Mouse (Mus musculus) cerebellum, adult 2 months (tissue): Measurements from ENCODE around the gene Cenpm. TPM values are rescaled to one million over a fixed set of nuclear protein-coding genes. Genes with fewer than 3 reads are reported as not detected.

Experiments used
- DNase-seq, 2 experiments: peaks; one replicate each; pipeline ENCODE4 v3.0.0; 2021
- H3K27ac ChIP-seq: fragments of 200-500 bp; 2 replicates; pipeline ENCODE4 v1.5.1; 2012; ENCODE audit warnings: low read length, control low read depth, inconsistent platforms; ENCODE audit not compliant: insufficient read depth
- H3K27me3 ChIP-seq: fragments of 200-500 bp; 2 replicates; pipeline ENCODE4 v1.6.1; 2012; ENCODE audit warnings: inconsistent platforms, mild to moderate bottlenecking, low read length, moderate library complexity; ENCODE audit not compliant: control insufficient read depth, insufficient read depth
- H3K4me1 ChIP-seq: fragments of 200-500 bp; 2 replicates; pipeline ENCODE4 v1.6.1; 2011; ENCODE audit warnings: low read length; ENCODE audit not compliant: control insufficient read depth, insufficient read depth
- H3K4me3 ChIP-seq: fragments of 200-500 bp; replicated peaks from 2 replicates; pipeline ENCODE3; 2011; ENCODE audit warnings: mild to moderate bottlenecking, low read depth, low read length, control low read depth; ENCODE audit not compliant: insufficient read depth
- CTCF ChIP-seq: fragments of 200-500 bp; IDR thresholded peaks from 2 replicates; pipeline ENCODE4 v1.5.1; 2011; ENCODE audit warnings: low read depth, mild to moderate bottlenecking, control low read depth, low read length, moderate library complexity, borderline replicate concordance; ENCODE audit not compliant: insufficient read depth
- POLR2A ChIP-seq: fragments of 200-500 bp; IDR thresholded peaks from 2 replicates; pipeline ENCODE4 v1.6.1; 2011; ENCODE audit warnings: low read length, control low read depth, borderline replicate concordance; ENCODE audit not compliant: insufficient read depth
- WGBS: fragments of 180-500 bp; shearing (Covaris S2); methylation state at CpG from one replicate; pipeline ENCODE4 v1.1.7; 2018; 5-methylcytosine and 5-hydroxymethylcytosine counted together
- polyA plus RNA-seq: library from polyadenylated mRNA; depleted of rRNA; stranded (reverse); fragments of >200 nt; gene quantifications from 2 replicates; pipeline ENCODE4 v1.2.3, GENCODE M21; 2012

The Cenpm gene
- polyA plus RNA-seq, 1 experiment, result 3.6 TPM

DNA sequence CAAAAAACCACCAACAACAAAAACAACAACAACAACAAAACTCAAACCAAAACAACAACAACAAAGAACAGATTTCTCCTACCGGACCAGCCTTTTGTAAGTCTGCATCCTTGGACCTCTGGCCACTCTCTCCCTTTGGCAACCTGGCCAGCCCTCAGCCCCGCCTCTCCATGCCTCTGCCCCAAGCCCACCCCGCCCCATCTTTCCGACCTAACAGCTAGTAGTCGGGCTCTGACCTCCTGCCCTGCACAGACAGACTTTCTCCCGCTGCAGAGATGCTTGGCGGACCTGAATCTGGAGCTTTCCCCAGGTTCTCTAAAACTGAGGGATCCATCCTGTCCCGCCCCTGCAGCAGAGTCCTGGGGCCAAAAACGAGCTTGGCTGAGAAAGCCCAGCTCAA, 26.6 kb downstream of the Cenpm start:
- no peak overlapping the region for H3K27ac ChIP-seq
- WGBS, result 84% methylated on average over 9 of the region's 9 CpGs
- DNase-seq, result no peak
- H3K27me3 ChIP-seq, result no peaks in the 10 kb centered on the region
- TF ChIP-seq POLR2A, result no peak
- no peak for TF ChIP-seq CTCF
- H3K4me1 ChIP-seq, result peaks cover 26% of the 10 kb centered on the region
- H3K4me3 ChIP-seq, result no peak overlapping the region

DNA sequence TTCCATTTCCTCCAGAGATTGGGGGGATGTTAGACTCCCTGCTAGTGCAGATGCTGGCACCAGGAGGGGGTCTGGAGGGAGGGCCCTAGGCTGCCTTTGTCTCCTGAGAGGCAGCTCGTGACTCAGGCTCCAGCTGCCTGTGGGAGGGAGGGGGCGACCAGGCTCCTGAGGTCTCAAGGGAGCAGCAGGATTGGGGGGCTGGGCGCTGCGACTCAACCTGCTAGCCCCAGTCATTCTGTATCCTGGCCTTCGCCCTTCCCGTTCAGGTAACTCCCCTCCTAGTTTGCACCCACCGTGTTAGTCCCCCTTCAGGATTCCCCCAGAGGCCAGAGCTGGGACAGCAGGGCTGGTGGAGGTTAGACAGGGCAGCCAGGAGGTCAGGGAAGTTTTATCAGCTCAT, 27.5 kb downstream of the Cenpm start:
- Histone ChIP-seq H3K4me1 (peaks cover 26% of the 10 kb centered on the region), H3K27ac (no peak overlapping the region), H3K4me3 (no peak overlapping the region), H3K27me3 (no peaks in the 10 kb centered on the region)
- no peak for DNase-seq
- WGBS, result 72% methylated on average over 7 of the region's 7 CpGs
- TF ChIP-seq POLR2A (no peak), CTCF (no peak)

DNA sequence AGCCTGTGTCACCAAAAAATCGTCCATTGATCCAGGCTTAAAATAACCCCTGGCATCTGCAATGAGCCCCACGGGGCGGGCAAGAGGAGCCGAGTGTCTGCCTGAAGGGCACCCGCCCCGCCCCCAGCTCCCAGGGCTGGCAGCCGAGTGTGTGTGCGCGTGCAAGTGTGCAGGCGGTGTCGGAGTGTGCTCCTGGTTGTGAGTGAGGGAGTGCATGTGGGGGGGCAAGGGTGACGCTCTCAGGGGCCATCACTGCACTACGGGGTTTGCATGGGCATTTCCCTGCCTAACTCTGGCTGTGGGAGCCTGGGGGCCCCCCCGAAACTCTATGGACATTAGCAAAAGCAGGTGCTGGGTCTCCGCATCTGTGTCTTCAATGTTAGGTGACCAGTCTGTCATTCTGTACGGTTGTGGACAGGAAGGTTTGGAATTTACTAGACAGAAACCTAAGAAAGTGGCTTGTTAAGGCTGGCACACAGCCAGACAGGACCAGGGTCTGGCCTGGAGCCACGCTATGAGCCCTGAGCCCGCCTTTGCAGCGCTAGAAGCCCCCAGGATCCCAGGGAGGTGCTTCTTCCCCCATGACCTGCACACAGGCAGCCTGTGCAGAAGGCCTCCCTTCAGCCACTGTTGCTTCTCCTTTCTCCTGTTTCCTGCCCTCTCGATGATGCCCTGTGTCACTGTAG, 28.3 kb downstream of the Cenpm start:
- Histone ChIP-seq H3K4me1 (peaks cover 26% of the 10 kb centered on the region), H3K27me3 (no peaks in the 10 kb centered on the region), H3K27ac (no peak overlapping the region), H3K4me3 (no peak overlapping the region)
- WGBS, result 31% methylated on average over 20 of the region's 20 CpGs
- TF ChIP-seq POLR2A, result no peak
- no peak for TF ChIP-seq CTCF
- DNase-seq, result peak; percentile 35 to 47

GRCm38 (mm10) chr15:82215332-82216046, 29.1 kb downstream of the Cenpm start:
- Histone ChIP-seq H3K4me1 (peaks cover 22% of the 10 kb centered on the region), H3K27ac (no peak overlapping the region), H3K27me3 (no peaks in the 10 kb centered on the region), H3K4me3 (no peak overlapping the region)
- no peak for TF ChIP-seq CTCF
- TF ChIP-seq POLR2A, result no peak
- DNase-seq, result peak; percentile 65 to 81
- 15% methylated on average over 11 of the region's 11 CpGs for WGBS

- TF ChIP-seq CTCF, result no peak
- no peak for TF ChIP-seq POLR2A
- peak in 1 of 2 experiments; percentile 49 for DNase-seq
- Histone ChIP-seq H3K27ac (no peak overlapping the region), H3K4me1 (peaks cover 37% of the 10 kb centered on the region), H3K27me3 (no peaks in the 10 kb centered on the region), H3K4me3 (peak overlapping the region; percentile 61)
- 62% methylated on average over 4 of the region's 4 CpGs for WGBS
Measured at GRCm38 (mm10) chr15:82213222-82213621, 31.3 kb downstream of the Cenpm start.

GRCm38 (mm10) chr15:82212752-82213063, 31.8 kb downstream of the Cenpm start, which contains the start of gene Shisa8:
Gene Shisa8 (minus strand): TSS chr15:82212815.
- Histone ChIP-seq H3K4me3 (peak within 1 kb of the TSS; percentile 92), H3K27ac (peak within 1 kb of the TSS; percentile 89), H3K27me3 (no peaks in the 10 kb centered on the region), H3K4me1 (peaks cover 42% of the 10 kb centered on the region)
- DNase-seq, result peak; percentile 73 to 76
- WGBS, result under 1% methylated on average over 25 of the region's 34 CpGs
- no peak for TF ChIP-seq CTCF
- no peak for TF ChIP-seq POLR2A

- peak overlapping the region; percentile 92 for H3K4me3 ChIP-seq
- under 1% methylated on average over 105 of the region's 112 CpGs for WGBS
- no peaks in the 10 kb centered on the region for H3K27me3 ChIP-seq
- peak overlapping the region; percentile 89 for H3K27ac ChIP-seq
- H3K4me1 ChIP-seq, result peaks cover 48% of the 10 kb centered on the region
- peak; percentile 70 to 77 for DNase-seq
- TF ChIP-seq POLR2A, result peak; percentile 63
- TF ChIP-seq CTCF, result no peak
Measured at GRCm38 (mm10) chr15:82211911-82212751, 32.4 kb downstream of the Cenpm start.
